Mouse (Mus musculus) lung, adult 2 months (tissue): ENCODE results near the gene Ube2a.

Source experiments
- CTCF ChIP-seq: fragments of 200-500 bp; IDR thresholded peaks from 2 replicates; pipeline ENCODE4 v1.5.1; 2011; ENCODE audit warnings: mild to moderate bottlenecking, low read length, control low read depth; ENCODE audit not compliant: insufficient read depth
- POLR2A ChIP-seq: fragments of 200-500 bp; IDR thresholded peaks from 2 replicates; pipeline ENCODE4 v1.6.1; 2011; ENCODE audit warnings: low read depth, mild to moderate bottlenecking, control low read depth, low read length, borderline replicate concordance; ENCODE audit errors: extremely low read depth

DNA sequence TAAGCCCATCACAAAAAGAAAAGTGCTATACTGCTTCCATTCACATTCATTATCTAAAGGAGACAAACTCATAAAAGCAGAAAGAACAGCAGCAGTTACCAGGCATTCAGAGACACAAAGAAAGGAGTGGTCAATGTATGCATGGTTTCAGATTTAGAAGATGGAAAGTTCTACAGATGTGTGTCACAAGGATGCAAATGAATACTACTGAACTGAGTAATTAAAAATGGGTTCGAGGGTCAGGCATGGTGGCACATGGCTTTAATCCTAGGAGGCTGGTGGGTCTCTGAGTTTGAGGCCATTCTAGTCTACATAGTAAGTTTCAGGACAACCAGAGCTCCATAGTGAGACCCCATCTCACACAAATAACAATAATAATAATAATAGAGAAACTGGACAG lies 26.5 kb upstream of the Ube2a start:
- no peak for TF ChIP-seq CTCF
- TF ChIP-seq POLR2A: no peak
